Mouse (Mus musculus) left cerebral cortex, adult 6 months (tissue): Measurements from ENCODE around the gene Rprd1b. TPM values are rescaled to one million over a fixed set of nuclear protein-coding genes. Genes with fewer than 3 reads are reported as not detected.

Experiments
- long read RNA-seq, 2 experiments: library from polyadenylated mRNA; unstranded; transcript quantifications; one replicate each; pipeline ENCODE4 v2.0.0; 2019 to 2020
- polyA plus RNA-seq: library from polyadenylated mRNA; unstranded; fragments of <200 nt; fragmentation: Nextera tagmentation; gene quantifications from 2 replicates; pipeline ENCODE4 v1.2.3, GENCODE M21; 2021

Gene Rprd1b
- 14.6 and 21.7 TPM in 2 replicates for polyA plus RNA-seq
- long read RNA-seq, experiment 1, full-length matches to known transcripts, result 35 of 54 reads
- long read RNA-seq, experiment 1, partial matches to known transcripts, result 12 of 54 reads
- long read RNA-seq, experiment 1, other reads (novel, unspliced or antisense), result 7 of 54 reads
- long read RNA-seq, experiment 2, full-length matches to known transcripts, result 8 of 35 reads
- long read RNA-seq, experiment 2, partial matches to known transcripts, result 17 of 35 reads
- long read RNA-seq, experiment 2, other reads (novel, unspliced or antisense), result 10 of 35 reads

GRCm38 (mm10) chr2:158028354-158028863, at the start of gene Rprd1b, which contains the start of gene Tti1:
Rprd1b (plus strand) TSS chr2:158028497.
Tti1 (minus strand) TSS chr2:158028433.

GRCm38 (mm10) chr2:158146223-158146622, 117.9 kb downstream of the Rprd1b start, which contains the start of gene Tgm2:
Tgm2 (minus strand) TSS chr2:158146436.

Other genes starting within 250 kb of the Rprd1b start
- 1.8 and 7.9 TPM in 2 replicates for gene Vstm2l, start 113.8 kb upstream of the Rprd1b start, polyA plus RNA-seq
- 6.3 and 6.5 TPM in 2 replicates for gene Tti1, start 64 bp upstream of the Rprd1b start, polyA plus RNA-seq
- 4.4 and 4.7 TPM in 2 replicates for gene Tgm2, start 117.9 kb downstream of the Rprd1b start, polyA plus RNA-seq
- gene D630003M21Rik, start 200.7 kb downstream of the Rprd1b start, polyA plus RNA-seq, result 1.9 TPM in 2 replicates
- not detected in 2 replicates for gene Bpi, start 229.6 kb downstream of the Rprd1b start, polyA plus RNA-seq